Mouse (Mus musculus) liver, embryonic 11.5 days (tissue): Measurements from ENCODE around the gene Slc39a9. TPM values are rescaled to one million over a fixed set of nuclear protein-coding genes. Genes with fewer than 3 reads are reported as not detected.

Experiments
- ATAC-seq: fragments of 200-750 bp; cut with Nextera tagmentation; replicated peaks from 2 replicates; pipeline ENCODE4 v1.8.0; 2017; ENCODE audit warnings: moderate number of reproducible peaks, mild to moderate bottlenecking, moderate TSS enrichment, moderate library complexity; ENCODE audit not compliant: low FRiP score
- DNase-seq: peaks from one replicate; pipeline ENCODE4 v3.0.0-alpha.2; 2017; ENCODE audit warnings: low spot score
- H3K27ac ChIP-seq: fragments of 300-500 bp; sonication (generic); 2 replicates; pipeline ENCODE4 v1.5.1; 2014; ENCODE audit warnings: mild to moderate bottlenecking, low read depth, low read length, control low read depth
- H3K27me3 ChIP-seq: fragments of 300-500 bp; sonication (generic); replicated peaks from 2 replicates; pipeline ENCODE4 v1.6.1; 2014; ENCODE audit warnings: low read length, mixed read lengths; ENCODE audit not compliant: control insufficient read depth, insufficient read depth
- H3K36me3 ChIP-seq: fragments of 300-500 bp; sonication (generic); 2 replicates; pipeline ENCODE4 v1.6.1; 2014; ENCODE audit warnings: mild to moderate bottlenecking, low read length, moderate library complexity, mixed read lengths; ENCODE audit not compliant: control insufficient read depth, insufficient read depth
- H3K4me1 ChIP-seq: fragments of 300-500 bp; sonication (generic); replicated peaks from 2 replicates; pipeline ENCODE4 v1.6.1; 2014; ENCODE audit warnings: low read length, mixed read lengths; ENCODE audit not compliant: control insufficient read depth, insufficient read depth
- H3K4me2 ChIP-seq: fragments of 300-500 bp; sonication (generic); 2 replicates; pipeline ENCODE4 v1.6.1; 2014; ENCODE audit warnings: mild to moderate bottlenecking, control low read depth, moderate library complexity
- H3K4me3 ChIP-seq: fragments of 300-500 bp; sonication (generic); 2 replicates; pipeline ENCODE4 v1.5.1; 2014; ENCODE audit warnings: low read depth, low read length, control low read depth
- H3K9ac ChIP-seq: fragments of 300-500 bp; sonication (generic); 2 replicates; pipeline ENCODE4 v1.6.1; 2014; ENCODE audit warnings: low read depth, low read length, control low read depth
- H3K9me3 ChIP-seq: fragments of 300-500 bp; sonication (generic); 2 replicates; pipeline ENCODE4 v1.6.1; 2016; ENCODE audit warnings: low read length, inconsistent platforms, mixed read lengths; ENCODE audit not compliant: control insufficient read depth
- WGBS: fragments of 180-500 bp; shearing (Covaris S2); extraction: QIAGEN DNeasy Blood & Tissue Kit; methylation state at CpG from one replicate; pipeline ENCODE4 v1.1.7; 2014; 5-methylcytosine and 5-hydroxymethylcytosine counted together
- polyA plus RNA-seq: library from polyadenylated mRNA; unstranded; fragments of >200 nt; fragmentation: Nextera tagmentation; extraction: Ambion mirVana; gene quantifications from 2 replicates; pipeline ENCODE4 v1.2.1, GENCODE M21; 2014

Slc39a9 gene
- 21.4 and 25.1 TPM in 2 replicates for polyA plus RNA-seq

DNA sequence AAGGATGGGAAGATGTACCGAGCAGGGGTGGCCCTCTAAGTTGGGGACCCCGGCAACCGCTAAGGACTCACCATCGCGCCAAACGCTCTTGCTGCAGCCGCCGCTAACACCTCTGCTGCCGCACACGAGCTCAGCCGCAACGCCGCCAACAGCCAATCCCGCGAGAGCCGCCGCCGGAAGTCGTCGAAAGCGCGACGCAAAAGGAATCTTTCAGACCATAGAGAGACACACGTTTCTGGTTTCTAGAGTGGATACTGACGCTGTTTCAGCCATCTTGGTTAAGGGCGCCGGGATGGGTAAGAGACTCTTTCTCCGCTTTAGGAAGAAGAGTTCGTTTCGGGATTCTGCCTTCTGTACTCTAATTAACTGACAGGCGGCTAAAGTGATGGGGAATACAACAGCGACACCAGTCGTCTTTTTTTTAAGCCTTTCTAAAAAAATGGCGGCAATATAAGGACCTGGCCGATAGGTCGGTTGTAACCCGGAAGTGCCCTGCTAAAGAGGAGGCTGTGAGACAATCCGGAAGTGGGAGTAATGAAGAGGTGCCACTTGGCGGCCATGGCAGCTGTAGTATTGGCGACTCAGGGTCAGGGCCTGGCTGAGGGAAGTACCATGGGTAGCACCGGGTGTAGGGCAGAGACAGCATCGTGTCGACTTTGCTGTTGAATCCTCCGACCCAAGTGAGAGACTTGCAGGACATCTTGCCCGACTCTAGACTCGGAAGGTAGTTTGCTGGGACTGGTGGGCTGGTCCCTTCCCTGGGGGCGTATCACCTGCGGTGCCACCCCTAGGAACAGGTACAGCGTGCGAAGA lies at the start of gene Slc39a9, which contains the start of gene Erh:
Gene Slc39a9 (plus strand): TSS at position 191 of the 813 bp plus-strand sequence.
Gene Erh (minus strand): TSS at position 649 of the 813 bp plus-strand sequence.
- H3K9me3 ChIP-seq = no peaks in the 10 kb centered on the region
- H3K4me2 ChIP-seq = peak within 1 kb of the TSS; percentile 78
- under 1% methylated on average over 50 of the region's 50 CpGs for WGBS
- H3K27ac ChIP-seq = peak within 1 kb of the TSS; percentile 89
- peaks cover 12% of the 10 kb centered on the region for H3K36me3 ChIP-seq
- H3K4me1 ChIP-seq = peaks cover 25% of the 10 kb centered on the region
- H3K9ac ChIP-seq = peak within 1 kb of the TSS; percentile 99
- no peaks in the 10 kb centered on the region for H3K27me3 ChIP-seq
- peak within 1 kb of the TSS; percentile 97 for H3K4me3 ChIP-seq
- DNase-seq = peak; percentile 91
- peak; percentile 96 for ATAC-seq

DNA sequence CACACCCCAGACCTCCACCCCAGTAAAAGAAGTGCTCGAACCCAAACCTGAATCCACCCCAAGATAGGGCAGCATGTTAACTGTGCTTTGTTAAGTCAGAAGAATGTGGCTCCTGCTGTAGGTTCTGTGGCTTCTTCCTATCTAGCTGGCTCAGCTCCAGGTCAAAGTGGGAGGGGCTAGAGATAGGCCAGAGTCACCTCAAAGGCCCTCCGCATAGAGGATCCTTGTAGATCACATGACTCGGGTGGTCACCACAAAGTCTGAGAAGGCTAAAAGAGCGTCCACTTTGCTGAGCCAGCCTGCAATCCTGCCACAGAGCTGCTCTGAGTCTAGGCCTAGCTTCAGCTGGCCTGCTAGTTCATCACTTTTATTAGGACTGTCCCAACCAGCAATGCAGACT lies 49.5 kb upstream of the Slc39a9 start:
- WGBS = 39% methylated on average over 4 of the region's 4 CpGs
- no peak overlapping the region for H3K4me2 ChIP-seq
- H3K9ac ChIP-seq = no peak overlapping the region
- no peaks in the 10 kb centered on the region for H3K27me3 ChIP-seq
- H3K36me3 ChIP-seq = no peaks in the 10 kb centered on the region
- no peak overlapping the region for H3K4me3 ChIP-seq
- no peak for DNase-seq
- no peaks in the 10 kb centered on the region for H3K9me3 ChIP-seq
- H3K27ac ChIP-seq = no peak overlapping the region
- peak; percentile 63; the same call in 1 of the 2 replicates for ATAC-seq
- H3K4me1 ChIP-seq = no peaks in the 10 kb centered on the region

- Histone ChIP-seq H3K4me3 (no peak overlapping the region), H3K4me2 (no peak overlapping the region), H3K36me3 (no peaks in the 10 kb centered on the region), H3K27me3 (no peaks in the 10 kb centered on the region), H3K4me1 (no peaks in the 10 kb centered on the region), H3K9me3 (no peaks in the 10 kb centered on the region), H3K27ac (no peak overlapping the region), H3K9ac (no peak overlapping the region)
- ATAC-seq = no peak
- no peak for DNase-seq
- WGBS = 82% methylated on average over 4 of the region's 4 CpGs
Measured at GRCm38 (mm10) chr12:80594781-80595180, 48.9 kb upstream of the Slc39a9 start.

DNA sequence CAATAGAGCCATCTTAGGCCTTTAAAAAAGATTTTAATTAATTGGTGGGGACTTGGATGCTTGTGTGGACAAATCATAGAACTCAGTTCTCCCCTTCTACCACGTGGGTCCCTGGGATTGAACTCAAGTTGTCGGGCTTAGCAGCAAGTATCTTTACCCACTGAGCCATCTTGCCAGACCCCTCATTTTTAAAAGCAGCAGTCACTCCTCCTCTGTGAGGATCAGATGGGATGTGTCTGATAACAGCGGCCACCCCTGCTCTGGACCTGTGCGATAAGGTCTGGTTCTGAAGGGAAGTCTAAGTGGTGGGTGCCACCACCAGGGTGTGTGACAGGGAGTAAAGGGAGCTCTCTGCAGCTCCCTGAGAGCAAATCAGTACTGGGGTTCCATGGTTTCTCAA lies 48.1 kb upstream of the Slc39a9 start:
- H3K4me2 ChIP-seq = no peak overlapping the region
- H3K9me3 ChIP-seq = no peaks in the 10 kb centered on the region
- H3K36me3 ChIP-seq = no peaks in the 10 kb centered on the region
- H3K27ac ChIP-seq = no peak overlapping the region
- 73% methylated on average over 4 of the region's 4 CpGs for WGBS
- no peak overlapping the region for H3K4me3 ChIP-seq
- DNase-seq (no peak), ATAC-seq (peak; percentile 87)
- H3K4me1 ChIP-seq = no peaks in the 10 kb centered on the region
- no peaks in the 10 kb centered on the region for H3K27me3 ChIP-seq
- H3K9ac ChIP-seq = no peak overlapping the region

GRCm38 (mm10) chr12:80595968-80596367 lies 47.7 kb upstream of the Slc39a9 start:
- ATAC-seq = no peak
- 60% methylated on average over 4 of the region's 4 CpGs for WGBS
- no peak for DNase-seq

GRCm38 (mm10) chr12:80598236-80598635 lies 45.4 kb upstream of the Slc39a9 start:
- DNase-seq = no peak
- Histone ChIP-seq H3K4me3 (no peak overlapping the region), H3K27me3 (no peaks in the 10 kb centered on the region; the same call in 1 of the 2 replicates), H3K27ac (no peak overlapping the region), H3K4me1 (peaks cover 1% of the 10 kb centered on the region), H3K36me3 (no peaks in the 10 kb centered on the region), H3K9me3 (no peaks in the 10 kb centered on the region), H3K4me2 (no peak overlapping the region), H3K9ac (no peak overlapping the region)
- 39% methylated on average over 7 of the region's 7 CpGs for WGBS
- no peak for ATAC-seq

More at GRCm38 (mm10) chr12:80595968-80596367, 47.7 kb upstream of the Slc39a9 start:
- no peaks in the 10 kb centered on the region for H3K27me3 ChIP-seq
- no peak overlapping the region for H3K4me3 ChIP-seq
- no peaks in the 10 kb centered on the region for H3K9me3 ChIP-seq
- no peaks in the 10 kb centered on the region for H3K36me3 ChIP-seq
- no peak overlapping the region for H3K4me2 ChIP-seq
- H3K27ac ChIP-seq = no peak overlapping the region
- no peak overlapping the region for H3K9ac ChIP-seq
- H3K4me1 ChIP-seq = no peaks in the 10 kb centered on the region

GRCm38 (mm10) chr12:80598756-80599155 lies 44.9 kb upstream of the Slc39a9 start:
- Histone ChIP-seq H3K9me3 (no peaks in the 10 kb centered on the region), H3K27me3 (no peaks in the 10 kb centered on the region; the same call in 1 of the 2 replicates), H3K4me3 (no peak overlapping the region), H3K36me3 (no peaks in the 10 kb centered on the region), H3K4me1 (peaks cover 6% of the 10 kb centered on the region), H3K27ac (no peak overlapping the region), H3K9ac (no peak overlapping the region), H3K4me2 (no peak overlapping the region; the same call in 1 of the 2 replicates)
- no peak for DNase-seq
- WGBS = 60% methylated on average over 6 of the region's 6 CpGs
- no peak for ATAC-seq

DNA sequence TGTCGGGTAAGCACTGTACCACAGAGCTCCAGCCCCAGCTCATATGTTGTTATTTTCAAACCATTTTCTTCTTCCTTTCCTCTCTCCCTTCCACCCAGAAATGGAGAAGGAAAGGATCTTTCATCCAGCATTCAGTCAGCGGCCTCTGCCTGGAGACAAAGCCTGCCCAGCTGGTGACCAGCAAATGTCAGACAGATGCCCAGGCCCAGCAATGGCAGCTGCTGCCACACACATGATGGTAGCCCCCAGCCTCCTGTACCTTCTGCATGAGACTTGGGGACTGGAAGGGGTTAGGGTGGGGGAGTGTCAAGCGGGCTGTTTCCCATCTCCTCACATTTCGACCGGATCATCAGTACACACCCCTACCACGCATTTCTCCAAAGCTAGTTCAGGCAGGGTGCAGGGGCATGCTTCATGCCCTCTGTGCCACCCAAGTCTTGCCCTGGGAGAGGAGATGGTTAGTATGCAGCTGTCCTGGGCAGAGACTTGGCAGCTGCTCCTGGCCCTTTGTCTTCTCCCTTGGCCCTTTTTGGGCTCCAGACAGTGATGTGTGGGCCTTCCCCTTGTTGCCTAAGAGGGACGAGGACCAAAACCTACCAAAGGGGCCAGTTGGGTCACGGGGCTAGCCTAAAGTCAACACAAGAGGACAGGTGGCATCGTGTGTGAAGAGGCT lies 42.0 kb upstream of the Slc39a9 start:
- 81% methylated on average over 9 of the region's 9 CpGs for WGBS
- H3K9me3 ChIP-seq = no peaks in the 10 kb centered on the region

More for the DNA sequence above, 42.0 kb upstream of the Slc39a9 start:
- Histone ChIP-seq H3K9ac (no peak overlapping the region), H3K4me2 (no peak overlapping the region), H3K27me3 (no peaks in the 10 kb centered on the region; the same call in 1 of the 2 replicates), H3K36me3 (no peaks in the 10 kb centered on the region), H3K4me3 (no peak overlapping the region), H3K4me1 (peaks cover 8% of the 10 kb centered on the region), H3K27ac (no peak overlapping the region)
- DNase-seq (no peak), ATAC-seq (no peak)
